Mouse (Mus musculus): ENCODE results near the gene Dbr1.
"Not testable (repeated sequence)": the region's sequence is repeated elsewhere in the genome, so short reads cannot be mapped to it uniquely, and the experiment has no call there.

Dbr1 gene

DNA sequence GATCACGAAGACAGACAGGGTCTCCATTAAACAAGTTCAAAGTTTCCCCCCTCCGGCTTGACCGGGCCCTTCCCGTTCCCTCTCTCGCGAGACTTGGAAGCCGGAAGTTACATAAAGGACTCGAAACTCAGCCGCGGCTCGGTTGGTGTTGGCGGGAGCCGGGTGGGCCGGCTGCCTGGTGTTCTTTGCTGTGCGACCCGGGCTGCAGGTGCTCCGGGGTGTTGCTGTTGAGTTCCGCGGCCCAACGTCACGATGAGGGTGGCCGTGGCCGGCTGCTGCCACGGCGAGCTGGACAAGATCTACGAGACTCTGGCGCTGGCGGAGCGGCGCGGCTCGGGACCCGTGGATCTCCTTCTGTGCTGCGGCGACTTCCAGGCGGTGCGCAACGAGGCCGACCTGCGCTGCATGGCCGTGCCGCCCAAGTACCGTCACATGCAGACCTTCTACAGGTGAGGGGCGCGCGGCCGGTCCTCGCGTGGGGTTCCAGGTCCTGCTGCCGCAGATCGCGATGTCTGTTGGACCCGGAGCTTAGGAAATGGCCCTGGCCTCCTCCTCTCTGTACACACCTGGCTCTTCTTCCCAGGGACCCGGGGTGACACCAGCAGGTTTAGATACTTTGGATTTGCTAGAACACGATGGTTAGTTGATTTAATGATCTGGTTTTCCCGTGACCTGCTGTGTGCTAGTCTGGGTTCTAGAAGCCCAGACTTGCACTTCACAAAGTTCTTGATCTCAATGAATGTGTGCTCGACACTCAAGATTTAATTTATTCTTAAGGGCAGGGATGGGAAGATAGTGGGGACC lies at the start of gene Dbr1:
TSS of gene Dbr1 (plus strand) at position 123 of the 804 bp plus-strand sequence.
- DNase-seq (ENCODE audit: low spot score), result peak; percentile 87

DNA sequence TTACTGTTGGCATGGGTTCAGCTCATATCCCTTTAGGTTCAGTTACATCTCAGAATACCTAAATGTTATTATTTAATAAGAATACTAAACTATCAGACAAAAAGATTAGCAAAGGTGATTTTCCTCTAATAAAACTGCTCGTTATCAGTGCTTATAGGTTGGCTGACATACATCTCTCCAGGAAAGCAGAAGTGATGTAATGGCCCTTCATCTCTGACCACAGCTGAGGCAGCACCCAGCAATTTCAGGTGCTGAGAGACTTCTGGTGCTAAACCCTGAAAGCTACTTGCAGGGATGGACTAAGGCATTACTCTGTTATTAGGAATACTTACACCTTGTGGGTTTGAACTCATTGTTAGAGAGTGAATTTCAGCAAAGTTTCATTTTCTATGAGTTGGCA lies 43.7 kb upstream of the Dbr1 start:
- no peak for DNase-seq (ENCODE audit: low spot score)

DNA sequence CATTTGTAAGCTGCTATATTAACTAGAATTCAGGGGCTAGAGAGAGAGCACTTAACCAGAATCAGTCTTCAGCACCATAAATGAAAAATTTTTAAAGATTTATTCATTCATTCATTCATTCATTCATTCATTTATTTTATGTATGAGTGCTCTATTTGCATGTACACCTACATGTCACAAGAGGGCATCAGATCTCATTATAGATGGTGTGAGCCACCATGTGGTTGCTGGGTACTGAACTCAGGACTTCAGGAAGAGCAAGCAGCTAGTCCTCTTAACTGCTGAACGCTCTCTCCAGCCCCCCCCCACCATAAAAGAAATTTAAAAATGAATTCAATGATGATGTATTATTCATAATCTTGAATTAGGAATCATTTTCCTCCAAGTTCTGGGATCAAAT lies 29.3 kb upstream of the Dbr1 start:
- no peak for DNase-seq (ENCODE audit: low spot score)

DNA sequence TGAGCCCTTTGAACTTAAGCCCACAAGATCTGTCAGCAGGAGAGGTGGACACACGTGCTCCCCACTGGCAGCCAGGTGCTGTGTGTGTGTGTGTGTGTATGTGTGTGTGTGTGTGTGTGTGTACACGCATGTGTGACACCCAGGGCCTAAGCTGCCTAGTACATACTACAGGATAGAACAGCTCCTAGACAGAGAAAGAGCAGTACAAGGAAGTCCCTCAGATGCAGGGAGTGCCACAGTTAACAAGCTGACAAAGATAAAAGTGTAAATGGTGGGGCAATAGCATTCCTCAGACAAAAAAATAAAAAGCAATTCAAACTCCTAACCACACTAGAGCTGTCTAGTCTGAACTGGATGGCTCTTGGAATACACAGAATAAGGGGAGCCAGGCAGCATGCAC lies 23.5 kb upstream of the Dbr1 start:
- no peak for DNase-seq (ENCODE audit: low spot score)

DNA sequence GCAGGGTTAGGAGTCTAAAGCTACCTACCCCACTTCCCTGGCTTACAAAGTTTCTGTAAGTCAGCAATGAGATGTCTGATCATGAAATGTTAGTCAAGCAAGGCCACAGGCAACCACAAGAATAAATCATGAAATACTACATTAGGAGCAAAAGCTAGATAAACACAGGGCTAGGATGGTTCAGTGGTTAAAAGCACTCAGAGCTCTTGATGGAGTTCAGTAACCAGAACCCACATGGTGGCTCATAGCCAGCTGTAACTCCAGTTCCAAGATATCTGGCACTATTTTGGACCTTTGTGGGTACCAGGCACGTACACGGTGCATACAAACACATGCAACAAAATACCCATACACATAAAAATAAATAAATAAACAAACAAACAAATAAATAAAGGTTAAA lies 22.6 kb upstream of the Dbr1 start:
- no peak for DNase-seq (ENCODE audit: low spot score)

DNA sequence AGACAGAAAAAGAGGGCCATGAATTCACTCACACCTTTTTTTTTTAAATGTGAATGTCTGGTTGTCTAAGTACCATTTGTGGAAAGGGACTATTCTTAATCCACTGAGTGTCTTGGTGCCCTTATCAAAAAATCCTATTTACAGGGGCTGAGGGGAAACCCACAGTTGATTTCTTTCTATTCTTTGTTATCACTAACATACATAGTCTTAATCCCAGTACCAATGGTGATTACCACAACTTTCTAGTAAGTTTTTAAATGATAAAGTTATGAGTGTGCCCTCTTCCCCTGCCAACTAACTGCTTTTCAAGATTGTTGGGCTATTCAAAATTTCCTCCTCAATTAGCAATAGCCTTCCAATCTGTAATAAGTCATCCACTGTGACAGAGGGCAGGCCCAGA lies 21.5 kb upstream of the Dbr1 start:
- DNase-seq (ENCODE audit: low spot score), result no peak

DNA sequence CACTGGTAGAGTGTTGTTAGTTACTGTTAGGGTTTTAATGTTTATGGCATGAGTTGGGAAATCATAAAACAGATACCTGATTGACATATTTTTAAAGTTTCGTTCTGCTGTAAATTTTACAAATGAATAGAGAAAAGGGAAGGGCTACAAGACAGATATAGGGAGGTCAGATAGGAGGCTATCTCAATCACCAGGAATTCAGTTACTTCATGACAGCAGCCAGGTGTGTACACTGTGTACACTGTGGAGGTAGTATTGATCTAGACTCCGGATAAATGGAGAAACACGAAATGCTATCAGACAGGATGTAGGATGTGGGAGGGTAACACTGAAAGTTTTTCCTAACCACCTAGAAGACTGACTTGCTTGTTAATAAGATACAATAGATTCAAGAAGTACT lies 20.3 kb upstream of the Dbr1 start:
- DNase-seq (ENCODE audit: low spot score), result no peak

DNA sequence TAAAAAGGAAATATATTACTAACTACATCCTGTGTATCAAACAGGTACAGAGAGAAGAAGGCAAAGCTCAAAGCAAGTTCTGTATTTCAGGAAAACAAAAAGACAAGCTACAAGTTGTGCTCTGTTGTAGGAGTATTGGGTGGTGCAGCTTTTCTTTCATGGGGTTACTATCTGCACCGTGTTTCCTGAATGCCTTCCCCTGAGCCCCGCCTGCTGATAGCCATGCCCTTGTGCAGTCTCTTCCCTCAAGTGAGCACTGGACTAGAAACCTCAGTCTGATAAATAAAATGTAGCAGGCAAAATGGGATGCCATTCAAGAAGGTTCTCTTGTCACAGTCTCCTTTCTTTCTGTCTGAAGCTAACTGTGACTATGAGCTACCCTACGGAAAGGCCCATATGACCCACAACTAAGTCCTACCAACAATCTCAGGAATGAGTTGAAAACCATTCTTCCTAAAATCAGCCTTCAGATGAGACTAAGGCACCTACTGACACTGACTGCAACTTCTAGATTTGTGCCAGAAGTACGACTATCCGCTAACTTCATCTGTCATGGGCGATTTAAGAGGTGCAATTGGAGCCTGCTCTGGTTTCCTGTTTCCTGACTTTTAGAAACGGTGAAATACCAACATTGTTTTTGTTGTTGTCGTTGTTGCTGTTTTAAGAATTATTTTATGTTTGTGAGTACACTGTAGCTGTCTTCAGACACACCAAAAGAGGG lies 17.9 kb upstream of the Dbr1 start:
- DNase-seq (ENCODE audit: low spot score), result no peak

DNA sequence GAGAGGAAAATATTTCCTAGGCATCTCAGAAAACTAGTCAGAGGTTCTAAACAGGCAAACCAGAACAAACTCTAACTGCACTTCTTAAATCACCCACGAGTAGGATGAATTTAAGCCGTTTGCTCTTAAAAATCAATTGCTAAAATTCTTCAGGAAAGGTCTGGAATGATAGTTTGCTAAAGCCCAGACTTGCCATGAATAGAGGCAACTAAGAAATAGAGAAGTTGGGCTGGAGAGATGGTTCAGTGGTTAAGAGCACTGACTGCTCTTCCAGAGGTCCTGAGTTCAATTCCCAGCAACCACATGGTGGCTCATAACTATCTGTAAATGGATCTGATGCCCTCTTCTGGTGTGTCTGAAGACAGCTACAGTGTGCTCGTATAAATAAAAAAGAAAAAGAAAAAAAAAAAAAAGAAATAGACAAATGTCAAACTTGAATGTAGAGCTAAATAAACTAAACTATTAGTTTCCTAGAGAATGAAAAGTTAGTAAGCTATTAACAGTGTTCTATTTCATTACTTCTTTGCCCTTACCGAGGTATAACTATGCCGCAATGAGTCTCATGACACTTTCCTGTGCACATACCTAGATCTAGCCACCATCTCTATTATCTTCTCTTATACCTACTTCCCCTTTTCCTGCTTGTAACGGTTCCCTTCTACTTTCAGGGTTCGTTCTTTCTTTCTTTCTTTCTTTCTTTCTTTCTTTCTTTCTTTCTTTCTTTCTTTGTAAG lies 16.6 kb upstream of the Dbr1 start:
- no peak for DNase-seq (ENCODE audit: low spot score)

DNA sequence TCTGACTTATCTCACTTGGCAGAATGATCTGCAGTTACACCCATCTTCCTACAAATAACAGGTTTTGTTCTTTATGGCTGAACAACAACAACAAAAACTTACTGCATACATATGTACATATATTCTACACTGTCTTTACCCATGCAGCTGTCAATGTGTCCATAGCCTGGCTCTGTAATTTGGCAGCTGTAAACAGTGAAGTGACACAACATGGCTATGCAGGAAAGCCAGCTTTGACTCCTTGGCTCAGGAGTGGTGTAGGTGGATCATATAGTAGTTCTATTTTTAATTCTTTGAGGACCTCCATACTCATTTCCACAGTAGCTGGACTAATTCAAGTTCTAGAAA lies 16.1 kb upstream of the Dbr1 start:
- no peak for DNase-seq (ENCODE audit: low spot score)

DNA sequence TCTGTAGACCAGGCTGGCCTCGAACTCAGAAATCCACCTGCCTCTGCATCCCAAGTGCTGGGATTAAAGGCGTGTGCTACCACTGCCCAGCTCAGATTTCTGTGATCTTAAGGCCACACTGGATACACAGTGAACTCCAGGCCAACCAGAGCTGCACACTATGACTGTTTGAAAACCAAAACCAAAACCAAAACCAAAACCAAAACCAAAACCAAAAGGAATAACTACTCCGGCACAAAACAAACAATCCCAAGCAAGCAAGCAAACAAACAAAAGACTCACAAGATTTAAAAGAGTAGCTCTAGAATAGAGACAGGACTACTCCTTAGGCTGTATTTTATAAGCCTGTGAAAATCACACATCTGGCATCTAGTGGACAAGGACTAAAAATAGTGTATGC lies 15.2 kb upstream of the Dbr1 start:
- no peak for DNase-seq (ENCODE audit: low spot score)

DNA sequence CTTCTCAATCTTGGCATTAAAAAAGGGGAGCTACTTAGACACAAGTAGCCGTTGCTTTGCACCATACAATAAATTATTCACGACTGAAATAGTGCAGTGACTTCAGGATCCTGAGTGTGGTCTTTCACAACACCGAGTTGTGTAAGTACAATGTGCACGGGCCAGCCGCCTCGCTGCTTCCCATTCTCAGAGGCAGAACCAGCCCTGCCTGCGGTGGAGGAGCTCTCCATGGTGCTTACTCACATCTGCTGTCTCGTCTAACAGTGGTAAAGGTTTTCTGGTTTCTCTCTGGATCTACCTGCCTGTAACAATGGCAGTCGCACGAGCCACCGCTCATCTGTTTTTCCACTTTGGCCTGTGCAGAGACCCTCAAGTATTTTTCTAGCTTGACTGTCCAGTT lies 11.9 kb upstream of the Dbr1 start:
- peak; percentile 64 for DNase-seq (ENCODE audit: low spot score)

DNA sequence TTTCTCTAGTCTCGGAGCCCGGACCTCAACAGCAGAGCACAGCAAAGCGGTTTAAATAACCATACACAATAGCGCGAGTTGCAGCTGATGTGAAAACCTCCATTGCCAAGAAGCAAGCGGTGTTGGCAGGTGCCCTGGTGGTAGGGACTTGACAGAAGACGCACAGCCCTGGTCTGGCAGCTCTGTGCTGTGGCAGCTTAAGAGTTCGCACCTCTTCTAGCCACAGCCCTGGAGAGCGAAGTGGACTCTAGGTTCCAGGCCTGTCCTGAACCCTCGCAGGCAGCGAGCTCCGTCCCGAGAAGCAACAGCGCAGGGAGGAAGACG lies 7.6 kb upstream of the Dbr1 start:
- no peak for DNase-seq (ENCODE audit: low spot score)

DNA sequence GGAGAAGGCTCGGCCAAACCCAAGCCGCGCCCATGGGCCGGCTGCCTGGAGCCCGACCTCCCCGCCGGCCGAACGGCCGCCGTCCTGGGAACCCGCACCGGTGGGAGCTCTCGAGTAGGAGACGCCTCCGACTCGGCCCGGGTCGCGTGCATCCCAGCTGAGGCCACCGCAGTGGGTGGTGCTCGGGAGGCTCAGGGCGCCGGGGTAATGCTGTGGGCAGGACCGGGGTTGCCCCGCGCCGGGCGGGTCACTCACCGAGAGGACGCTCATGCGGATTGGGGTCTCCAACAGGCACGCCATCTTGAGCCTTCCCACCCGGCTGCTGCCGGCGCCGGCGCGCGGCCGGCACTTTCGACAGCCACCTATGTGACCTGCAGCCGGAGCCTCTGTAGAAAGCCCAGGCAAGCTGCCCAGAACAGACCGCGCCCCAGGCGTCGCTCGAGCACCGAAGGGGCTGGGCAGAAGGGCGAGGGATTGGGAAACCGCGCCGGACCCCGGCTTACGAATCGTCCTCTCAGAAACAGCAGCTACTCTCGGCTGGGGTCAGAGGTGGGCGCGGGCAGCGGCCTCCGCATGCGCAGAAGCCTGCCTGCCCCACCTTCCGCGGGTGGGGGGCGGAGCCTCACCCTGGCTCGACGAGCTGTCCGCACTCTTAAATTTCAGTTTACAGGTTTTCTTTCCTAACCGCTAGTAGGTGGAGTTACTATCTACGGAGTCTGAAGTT lies 7.1 kb upstream of the Dbr1 start, which contains the start of gene Armc8:
TSS of gene Armc8 (minus strand) at position 553 of the 724 bp plus-strand sequence.
- peak; percentile 92 for DNase-seq (ENCODE audit: low spot score)

DNA sequence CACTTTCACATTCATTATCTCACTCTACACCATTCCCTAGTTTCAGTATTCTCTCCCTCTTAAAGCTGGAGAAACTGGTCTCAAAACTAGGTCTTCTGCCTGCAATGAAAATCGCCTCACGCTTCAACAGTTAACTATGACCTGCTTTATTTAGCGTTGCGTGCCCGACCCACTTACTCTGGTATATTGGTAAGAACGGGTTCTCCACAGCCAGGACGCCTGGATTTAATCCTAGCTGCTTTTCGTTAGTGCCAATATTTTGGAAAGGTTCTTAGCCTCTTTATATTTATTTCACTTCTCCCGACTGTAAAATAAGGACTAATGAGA lies 6.6 kb upstream of the Dbr1 start:
- DNase-seq (ENCODE audit: low spot score), result no peak

DNA sequence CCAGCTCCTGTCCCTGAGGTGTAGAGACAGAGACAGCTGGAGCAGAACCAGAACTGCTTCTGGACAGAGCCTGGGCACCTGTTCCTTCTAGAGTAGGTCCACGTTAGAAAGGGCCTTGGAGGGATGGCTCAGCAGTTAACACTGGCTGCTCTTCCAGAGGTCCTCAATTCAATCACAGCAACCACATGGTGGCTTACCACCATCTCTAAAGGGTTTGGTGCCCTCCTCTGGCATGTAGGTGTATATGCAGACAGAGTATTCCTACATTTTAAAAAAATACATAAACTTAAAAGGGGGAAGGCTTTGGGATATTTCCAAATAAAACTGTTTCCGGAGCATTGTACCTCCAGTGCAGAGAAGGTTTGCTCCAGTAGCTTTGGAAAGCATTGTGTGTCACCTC lies 5.1 kb downstream of the Dbr1 start:
- DNase-seq (ENCODE audit: low spot score), result no peak

DNA sequence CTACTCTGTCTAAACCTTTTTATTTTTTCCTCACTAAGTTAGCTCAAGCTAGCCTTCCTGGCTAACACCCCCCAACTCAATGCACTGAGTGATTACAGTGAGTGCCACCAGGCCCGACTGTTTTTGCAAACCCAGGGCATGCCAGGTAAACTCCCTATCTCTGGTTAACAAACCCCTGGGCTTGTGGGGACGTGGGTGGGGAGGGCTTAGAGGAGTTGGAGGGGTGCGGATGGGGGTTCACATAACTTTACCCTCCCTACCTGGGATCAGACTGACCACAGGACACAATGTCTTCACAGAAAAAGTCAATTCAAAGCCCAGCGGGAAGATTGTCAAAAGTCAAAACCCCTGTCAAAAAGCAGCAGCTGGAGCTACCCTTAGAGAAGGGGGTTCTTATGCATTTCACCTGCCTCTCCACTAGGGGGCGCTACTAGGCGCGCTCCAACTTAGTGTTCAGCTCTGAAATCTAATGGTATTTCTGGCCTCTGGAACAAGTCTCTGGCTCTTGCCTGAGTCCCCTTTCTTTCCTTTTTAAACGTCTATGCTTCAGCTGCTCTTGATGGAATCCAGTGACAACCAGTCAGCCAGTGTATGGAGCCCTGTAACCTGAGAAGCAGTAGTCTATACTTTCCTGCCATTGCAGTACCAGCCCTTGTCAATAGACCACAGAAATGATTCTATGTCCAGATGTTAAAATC lies 12.1 kb downstream of the Dbr1 start:
- DNase-seq (ENCODE audit: low spot score), result peak; percentile 53

DNA sequence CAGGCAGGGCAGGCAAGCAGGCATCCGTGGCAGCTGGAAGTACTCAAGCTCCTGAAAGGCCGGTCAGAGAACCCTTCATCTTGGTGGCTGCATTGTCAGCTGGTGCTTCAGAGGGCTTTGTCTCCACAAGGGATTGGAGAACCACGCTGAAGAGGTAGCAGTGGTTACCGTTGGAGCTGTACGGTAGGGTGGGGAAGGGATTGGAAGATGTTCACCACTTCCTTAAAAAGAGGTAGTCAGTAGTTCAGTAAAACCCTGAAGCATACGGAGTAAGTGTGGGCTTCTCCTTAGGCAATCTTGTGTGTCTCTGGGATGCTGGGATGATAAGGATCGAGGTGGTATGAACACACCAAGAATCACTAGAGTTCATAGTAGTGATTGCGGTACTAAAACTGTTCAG lies 15.5 kb downstream of the Dbr1 start:
- DNase-seq (ENCODE audit: low spot score), result no peak

DNA sequence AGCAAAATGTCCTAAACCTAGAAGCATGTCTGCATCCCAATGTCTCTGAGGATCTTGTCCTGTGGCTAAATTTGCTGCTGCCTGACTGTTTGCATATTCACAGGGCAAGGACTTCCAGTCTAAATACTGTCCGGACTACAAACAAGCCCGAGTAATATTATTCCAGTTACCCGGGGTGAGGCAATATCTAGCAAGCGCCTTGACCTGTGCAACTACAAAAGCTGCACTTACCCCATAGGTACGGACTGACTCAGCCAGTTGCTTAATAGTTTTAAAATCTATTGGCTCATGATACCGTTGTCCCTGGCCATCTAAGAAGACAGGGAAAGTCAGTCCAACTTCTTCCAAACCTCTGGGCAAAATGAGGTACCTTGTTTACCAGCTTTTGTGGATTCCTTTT lies 23.5 kb downstream of the Dbr1 start:
- not testable (repeated sequence) for DNase-seq (ENCODE audit: low spot score)

DNA sequence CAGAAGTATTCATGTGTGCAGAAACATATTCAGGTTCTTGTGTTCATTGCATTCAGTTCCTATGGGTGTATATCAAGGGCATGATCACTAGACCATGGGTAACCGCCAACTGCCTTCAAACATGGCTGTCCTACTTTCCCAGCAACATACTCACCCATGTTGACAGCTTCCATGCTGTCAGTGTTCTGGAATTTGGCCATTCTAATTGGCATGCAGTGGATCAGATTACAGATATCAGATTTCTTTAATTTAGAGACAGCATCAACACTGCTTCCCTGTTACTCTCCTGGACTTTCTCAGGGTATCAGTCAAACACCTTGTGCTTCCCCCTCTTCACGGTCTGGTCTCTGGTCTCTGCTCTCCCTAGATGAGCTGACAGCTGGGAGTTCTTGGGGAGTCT lies 28.0 kb downstream of the Dbr1 start:
- DNase-seq (ENCODE audit: low spot score), result no peak

DNA sequence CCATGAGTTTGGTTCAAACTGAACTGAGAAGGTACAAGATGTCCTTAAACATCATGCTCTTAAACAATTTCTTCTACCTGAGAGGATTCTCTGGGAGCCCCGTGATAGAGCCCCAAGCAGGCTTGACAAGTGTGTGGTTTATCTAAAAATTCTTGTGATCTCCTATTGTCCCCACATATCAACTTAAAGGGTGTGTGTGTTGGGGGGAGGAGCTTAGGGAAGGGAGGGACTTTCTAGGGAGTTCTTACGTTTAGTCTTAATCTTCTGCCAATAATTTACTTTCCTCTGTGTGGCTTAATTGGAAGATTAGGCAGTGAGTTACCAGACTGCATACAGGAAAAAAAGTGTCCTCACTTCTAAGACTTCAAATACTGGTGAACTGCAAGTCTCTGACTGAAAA lies 36.6 kb downstream of the Dbr1 start, which contains the start of gene A4gnt:
TSS of gene A4gnt (plus strand) at position 301 of the 400 bp plus-strand sequence.
- no peak for DNase-seq (ENCODE audit: low spot score)

DNA sequence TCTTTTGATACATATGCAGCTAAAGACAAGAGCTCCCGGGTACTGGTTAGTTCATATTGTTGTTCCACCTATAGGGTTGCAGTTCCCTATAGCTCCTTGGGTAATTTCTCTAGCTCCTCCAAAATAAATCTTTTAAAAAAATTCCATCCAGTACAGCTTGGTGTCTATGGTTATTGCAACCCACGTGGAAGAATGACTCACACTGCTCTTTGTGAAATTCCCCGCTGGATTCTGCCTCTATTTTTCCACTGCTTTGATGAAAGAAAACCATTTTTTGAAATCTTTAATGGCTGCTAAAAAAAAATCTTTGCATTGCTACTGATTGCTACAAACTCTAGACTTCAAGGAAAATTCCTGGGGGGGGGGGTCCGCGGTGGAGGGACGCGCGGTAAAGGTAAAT lies 44.1 kb downstream of the Dbr1 start:
- no peak for DNase-seq (ENCODE audit: low spot score)
